Mouse (Mus musculus): Measurements from ENCODE around the gene Alox5ap.

The Alox5ap gene

DNA sequence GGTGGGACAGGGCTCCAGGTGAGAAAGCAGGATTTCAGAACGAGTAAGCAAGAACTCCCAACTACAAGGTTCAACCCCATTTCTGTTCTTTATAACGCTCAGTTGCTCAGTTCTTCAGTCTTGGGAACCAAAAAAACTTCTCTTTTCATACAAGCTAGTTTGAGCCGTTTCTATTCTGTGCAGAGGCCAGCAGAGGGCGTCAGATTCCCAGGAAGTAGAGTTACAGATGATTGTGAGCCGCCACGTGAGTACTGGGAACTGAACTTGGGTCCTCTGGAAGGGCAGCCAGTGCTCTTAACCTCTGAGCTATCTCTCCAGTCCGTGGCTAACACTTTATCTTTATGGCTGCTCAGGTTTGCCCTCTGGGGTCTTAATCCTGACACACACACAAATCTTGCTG, 3.1 kb upstream of the Alox5ap start:
- no peak for DNase-seq

DNA sequence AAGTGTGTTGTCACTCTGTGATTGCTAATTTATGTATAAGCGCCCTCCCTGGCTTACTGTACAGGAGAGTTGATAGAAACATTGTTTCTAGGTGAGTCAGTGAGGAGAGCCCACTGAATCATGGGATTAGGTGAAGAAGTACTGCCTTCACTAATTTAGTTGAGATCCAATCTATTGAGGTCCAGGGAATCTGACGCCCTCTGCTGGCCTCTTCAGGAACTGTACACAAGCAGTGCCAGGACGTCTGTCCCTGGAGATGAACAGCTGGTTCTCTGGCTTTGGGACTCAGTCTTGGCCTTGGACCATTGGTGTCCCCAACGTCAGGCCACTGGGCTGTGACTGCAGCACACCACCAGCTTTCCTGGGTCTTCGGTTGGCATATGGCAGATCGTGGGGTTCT, 2.7 kb upstream of the Alox5ap start:
- peak in 1 of 2 experiments; percentile 57 for DNase-seq

DNA sequence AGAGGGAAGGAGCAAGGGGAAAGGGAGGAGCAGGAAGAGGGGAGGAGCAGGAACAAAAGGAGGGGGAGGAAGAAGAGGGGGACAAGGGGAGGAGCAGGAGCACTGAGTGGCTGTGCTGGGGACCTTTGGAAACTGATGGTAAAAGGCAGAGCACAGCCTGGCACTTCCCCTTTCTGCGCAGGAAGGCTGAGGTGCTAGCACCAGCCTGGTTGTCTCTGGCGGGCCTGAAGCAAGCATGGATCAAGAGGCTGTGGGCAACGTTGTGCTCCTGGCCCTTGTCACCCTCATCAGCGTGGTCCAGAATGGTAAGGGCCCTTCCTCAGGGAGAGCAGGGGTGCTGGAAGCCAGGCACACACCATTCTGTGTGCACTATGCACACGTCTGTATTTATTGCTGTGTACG, 312 bp downstream of the Alox5ap start:
- DNase-seq: no peak

DNA sequence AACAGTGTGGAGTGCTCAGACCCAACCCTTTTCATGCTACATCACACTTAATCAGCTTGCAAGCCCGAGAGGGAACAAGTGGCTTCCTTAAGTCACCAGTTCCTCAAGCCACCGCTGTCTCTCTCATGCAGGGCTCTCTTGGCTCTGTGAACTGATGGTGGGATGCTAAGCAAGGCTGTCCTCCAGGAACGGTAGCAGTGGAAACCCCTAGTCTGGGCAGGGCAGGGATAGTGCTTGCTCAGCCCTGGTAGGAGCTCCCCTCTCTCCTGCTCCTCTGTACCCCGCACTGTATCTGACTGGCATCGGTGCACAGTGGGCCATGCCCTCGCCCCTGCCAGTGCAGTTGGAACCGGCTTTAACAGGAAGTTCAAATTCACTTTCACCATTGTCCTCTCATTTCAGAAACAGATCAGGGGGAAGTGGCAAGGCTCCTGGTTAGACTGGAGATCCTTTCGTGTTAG, 2.2 kb downstream of the Alox5ap start:
- no peak for DNase-seq

DNA sequence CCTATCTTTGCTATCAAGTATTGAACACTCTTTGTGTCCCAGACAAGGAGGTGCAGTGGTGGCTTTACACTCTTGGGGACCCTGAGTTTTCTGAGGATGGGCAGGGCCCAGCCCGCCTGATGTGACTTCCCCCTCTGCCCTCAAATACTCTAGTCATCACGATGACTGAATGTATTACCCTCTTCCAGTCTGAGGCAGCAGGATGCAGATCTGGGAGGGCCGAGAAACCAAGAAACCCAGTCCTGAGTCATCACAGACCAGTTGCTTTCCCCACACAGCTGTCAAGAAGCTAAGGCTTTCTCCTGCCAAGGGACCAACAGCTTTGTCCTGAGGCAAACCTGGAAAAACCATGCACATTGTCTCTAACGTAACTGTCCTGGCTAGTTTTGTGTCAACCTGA, 2.9 kb downstream of the Alox5ap start:
- DNase-seq: no peak

DNA sequence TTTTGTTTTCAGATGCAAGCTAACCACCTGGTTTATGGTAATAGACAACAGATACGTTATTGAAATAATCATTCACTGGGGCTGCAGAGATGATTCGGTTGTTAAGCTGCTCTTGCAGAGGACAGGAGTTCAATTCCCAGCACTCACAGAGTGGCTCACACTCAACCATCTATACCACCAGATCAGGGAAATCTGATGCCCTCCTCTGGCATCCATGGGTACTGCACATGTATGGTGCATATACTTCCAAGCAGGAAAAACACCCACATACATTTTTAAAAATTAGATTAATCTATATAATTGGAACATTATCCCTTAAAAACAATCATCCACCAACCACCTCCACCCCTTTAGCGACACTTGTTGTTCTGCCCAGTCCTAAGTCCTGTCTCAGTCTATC, 6.7 kb downstream of the Alox5ap start:
- no peak for DNase-seq

DNA sequence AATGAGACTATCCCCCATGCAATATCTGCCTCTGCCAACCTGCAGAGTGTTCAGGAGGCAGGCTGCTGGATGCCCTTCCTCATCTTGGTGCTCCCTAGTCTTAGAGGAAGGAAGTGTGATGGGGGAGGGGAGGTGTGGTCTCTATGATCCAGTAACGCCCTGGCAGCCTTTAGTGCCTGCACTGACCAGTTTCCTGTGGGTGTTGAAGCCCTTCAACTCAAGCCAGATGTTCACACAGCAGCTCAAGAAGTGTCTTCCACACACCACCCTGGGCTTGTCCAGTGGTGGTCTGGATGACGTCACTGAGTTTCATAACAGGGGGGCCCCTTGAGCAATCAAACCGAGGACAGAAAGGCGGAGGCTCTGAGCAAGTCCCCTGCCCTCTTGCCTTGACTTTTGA, 8.0 kb downstream of the Alox5ap start:
- peak in 1 of 2 experiments; percentile 37 for DNase-seq

DNA sequence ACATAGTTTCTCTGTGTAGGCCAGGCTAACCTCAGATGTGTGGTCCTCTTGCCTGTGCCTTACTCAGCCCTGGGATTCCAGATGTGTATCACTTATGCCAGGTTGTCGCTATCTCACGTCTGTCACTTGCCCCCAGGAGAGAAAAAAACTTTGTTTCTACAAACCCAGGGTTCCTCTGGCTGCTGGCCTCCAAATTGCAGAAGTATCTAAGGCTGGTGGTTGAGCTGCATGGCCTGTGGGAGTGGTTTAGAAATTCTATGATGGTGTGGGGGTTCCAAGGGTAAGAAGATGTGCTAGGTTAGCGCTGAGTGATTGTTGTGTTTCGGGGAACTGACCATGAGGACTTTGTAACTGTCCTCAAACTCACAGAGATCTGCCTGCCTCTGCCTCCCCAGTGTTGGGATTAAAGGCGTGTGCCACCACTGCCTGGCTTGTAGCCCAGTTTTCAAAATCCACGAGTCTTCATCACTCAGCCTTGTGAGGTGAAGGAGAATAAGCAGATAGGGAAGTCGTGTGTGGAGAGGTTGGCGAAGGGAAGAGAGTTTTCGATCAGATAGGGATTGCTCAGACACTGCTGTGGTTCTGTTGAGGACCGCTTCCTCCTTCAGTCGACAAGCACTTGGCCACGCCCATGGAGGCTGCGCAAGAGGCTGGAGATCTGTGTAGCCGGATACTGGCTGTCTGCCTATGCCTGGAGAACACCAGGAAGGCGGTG, 10.0 kb downstream of the Alox5ap start:
- peak in 1 of 2 experiments; percentile 35 for DNase-seq

DNA sequence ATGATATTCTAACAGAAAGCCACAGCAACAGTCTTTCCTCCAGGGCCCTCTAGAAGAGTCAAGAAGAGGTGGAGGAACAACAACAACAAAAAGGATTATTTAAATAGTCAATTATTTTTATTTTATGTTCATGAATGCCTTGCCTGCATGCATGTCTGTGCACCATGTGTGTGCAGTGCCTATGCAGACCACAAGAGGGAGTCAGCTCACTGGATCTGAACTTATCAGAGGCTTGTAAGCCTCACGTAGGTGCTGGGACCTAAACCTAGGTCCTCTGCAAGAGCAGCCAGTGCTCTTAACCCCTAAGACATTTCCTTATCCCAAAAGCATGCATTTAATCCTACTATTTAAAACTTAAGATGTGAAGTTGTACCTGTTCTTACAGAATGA, 10.5 kb downstream of the Alox5ap start:
- DNase-seq: no peak

DNA sequence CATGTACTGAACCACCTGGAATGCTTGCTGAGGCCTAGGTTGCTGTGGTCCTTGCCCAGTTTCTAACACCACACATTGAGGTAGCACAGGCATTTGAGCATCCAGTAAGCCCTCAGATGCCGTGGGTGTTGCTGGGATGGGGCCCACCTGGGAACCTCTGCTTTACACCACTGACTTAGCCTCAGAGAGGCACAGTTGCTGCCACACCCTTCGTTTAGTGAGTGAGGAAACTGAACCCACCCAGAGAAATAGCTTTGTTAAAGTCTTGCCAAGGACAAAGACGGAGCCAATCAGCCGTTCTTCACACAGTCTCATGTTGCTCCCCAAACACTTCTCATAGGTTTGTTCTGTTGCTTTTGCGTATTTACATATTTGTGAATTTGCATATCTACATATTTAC, 13.0 kb downstream of the Alox5ap start:
- no peak for DNase-seq

DNA sequence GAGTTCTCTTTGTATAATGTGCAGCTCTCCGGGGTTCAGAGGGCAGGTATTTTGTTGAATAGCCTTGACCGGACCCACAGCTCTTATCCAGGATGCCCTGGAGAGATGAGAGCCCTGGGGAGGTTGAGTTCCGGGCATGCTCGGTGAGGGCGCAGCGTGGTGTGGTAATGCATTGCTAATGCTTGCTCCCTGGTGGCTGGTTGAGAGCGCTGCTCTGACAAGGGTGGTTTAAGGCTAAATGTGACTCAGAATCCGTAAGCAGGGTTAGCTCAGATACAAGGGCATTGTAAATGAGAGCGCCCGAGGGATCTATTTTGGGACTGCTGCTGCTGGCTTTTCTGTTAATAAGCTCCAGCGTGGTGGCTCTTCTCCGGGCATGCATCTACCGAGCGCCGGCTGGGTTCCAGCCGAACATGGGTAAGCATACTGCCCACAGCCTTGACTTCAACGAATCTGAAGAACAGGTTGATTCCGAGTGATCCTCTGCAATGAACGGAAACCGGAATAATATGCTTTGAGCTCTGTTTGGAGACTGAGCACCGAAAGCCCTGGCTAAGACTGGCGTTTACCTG, 14.8 kb downstream of the Alox5ap start:
- peak in 1 of 2 experiments; percentile 55 for DNase-seq

DNA sequence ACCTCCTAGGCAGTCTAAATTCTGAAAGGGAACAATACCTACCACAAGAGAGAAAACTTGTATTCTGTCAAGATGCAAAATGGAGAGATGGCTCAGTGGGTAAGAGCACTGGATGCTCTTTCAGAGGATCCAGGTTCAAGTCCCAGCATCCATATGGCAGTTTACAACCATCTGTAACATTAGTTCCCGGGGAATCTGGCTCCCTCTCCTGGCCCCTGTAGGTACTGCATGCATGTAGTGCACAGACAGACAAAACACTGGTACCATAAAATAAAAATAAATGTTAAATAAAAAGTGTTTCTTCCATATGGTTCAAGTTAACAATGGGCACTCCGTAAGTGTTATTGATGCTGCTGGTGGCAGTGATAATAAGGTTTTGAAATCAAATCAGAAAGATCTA, 18.4 kb downstream of the Alox5ap start:
- peak in 1 of 2 experiments; percentile 62 for DNase-seq

DNA sequence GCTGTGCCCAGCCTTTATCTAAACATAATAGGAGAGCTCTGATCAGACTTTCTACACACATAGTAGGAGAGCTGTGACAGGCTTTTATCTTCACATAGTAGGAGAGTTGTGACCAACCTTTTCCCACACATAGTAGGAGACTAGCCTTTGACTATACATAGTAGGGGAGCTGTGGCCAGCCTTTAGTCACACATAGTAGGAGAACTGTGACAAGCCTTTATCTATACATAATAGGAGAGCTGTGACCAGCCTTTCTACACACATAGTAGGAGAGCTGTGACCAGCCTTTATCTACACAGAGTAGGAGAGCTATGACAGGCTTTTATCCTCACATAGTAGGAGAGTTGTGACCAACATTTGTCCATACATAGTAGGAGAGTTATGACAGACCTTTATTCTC, 19.3 kb downstream of the Alox5ap start:
- DNase-seq: no peak

DNA sequence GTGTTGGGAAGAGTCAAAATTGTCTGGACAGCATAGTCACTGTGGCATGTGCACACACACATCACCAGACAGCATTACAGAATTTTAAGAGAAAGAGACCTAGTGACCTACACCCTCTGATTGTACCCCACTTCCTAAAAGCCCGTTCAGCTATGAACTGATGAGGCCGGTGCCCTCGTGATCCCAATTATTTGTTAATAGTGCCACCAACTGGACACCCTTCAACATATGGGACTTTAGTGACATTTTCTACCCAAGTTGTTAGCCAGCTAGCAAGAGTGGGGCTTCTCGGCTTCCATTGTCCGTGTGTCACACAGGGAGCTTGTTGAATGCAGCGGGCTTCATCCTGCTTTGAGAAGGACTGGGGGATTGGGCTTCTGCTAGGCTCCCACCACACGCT, 21.5 kb downstream of the Alox5ap start:
- peak in 1 of 2 experiments; percentile 20 for DNase-seq

DNA sequence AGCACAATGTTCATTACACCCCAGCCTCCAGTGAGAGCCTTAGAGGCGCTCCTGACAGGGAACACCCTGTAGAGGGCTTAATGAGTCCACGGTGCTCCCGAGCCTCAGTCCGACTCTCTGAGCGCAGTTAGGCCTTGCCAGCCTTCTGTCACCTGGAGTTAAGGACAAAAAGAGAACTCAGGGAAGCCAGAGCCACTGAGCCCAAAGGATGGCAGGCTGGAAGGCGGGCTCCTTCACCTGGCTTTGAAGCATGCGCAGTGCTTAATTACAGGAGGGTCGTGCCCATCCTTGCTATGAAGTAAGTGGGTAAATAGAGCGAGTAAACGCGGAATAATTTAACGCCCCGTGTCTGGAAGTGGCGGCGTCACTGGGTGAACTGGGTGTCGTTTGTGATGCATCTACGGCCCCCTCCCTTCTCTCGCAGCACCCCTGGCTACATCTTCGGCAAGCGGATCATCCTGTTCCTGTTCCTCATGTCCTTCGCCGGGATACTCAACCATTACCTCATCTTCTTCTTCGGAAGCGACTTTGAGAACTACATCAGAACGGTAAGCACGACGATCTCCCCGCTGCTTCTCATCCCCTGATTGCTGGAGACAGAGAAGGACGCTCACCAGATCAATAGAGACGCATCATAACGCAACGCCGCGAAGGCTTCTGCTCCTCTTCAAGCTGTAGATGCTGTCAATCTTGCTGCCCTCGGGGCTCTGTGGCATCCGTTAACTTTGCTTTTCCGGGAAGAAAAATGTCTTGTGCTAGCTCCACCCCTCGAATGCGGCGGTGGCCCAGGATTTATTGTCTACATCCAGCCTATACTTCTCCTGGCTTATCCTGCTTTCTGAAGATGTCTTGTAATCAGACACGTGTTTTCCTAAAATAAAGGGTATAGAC, 22.8 kb downstream of the Alox5ap start:
- DNase-seq: peak in 1 of 2 experiments; percentile 46

DNA sequence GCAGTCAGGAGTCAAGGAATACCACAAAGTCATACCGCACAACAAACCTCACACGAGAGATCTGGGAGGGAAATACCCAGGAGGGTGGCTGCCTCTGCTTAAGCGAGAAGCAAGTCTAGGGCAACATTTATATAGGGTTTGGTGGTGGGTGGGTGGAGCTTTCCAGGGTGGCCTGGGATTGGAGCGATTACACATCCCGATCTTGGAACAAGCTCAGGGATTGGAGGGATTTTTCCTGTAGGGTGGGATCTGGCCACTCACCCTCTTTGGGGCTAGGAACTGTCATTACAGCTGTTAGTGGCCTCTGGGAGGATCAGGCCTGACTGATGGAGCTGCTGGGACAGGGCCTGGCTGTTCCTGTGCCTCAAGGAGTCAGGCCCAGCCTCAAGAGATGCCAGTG, 26.7 kb downstream of the Alox5ap start:
- no peak for DNase-seq

DNA sequence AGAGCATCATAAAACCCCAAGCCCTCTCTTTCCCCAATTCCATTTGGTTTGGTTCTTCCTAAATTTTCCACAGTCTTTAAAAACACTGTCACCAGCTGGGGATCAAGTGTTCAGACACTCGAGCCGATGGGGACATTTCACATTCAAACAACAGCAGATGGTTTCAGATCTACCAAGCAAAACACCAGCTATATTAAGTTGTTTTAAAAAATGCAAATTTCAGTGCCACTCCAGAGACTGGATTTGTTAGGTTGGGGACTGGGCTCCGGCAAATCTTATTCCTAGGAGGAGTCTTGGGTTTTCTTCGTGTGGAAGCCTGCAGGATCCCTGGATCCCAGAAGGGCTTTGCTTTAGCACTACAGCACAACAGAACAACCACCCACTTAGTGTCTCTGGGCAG, 28.5 kb downstream of the Alox5ap start:
- no peak for DNase-seq

DNA sequence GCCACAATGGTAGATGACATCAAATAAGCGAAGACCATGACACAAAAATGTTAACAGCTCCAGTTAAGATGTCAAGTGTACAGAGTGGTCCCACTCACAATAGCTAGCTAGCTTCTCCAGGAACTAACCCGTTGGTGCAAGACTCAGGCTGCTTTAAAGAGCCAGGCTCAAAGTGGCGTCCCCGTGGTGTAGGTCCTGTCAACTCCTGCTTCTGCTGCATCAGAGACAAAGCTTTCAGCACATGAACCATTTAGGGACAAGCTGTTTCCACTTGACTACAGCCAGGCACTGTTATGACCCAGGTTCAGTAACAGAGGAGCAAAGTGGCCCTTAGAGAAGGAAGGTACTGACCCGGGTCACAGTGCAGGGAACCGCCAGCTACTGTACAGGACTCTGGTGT, 32.2 kb downstream of the Alox5ap start:
- DNase-seq: no peak

DNA sequence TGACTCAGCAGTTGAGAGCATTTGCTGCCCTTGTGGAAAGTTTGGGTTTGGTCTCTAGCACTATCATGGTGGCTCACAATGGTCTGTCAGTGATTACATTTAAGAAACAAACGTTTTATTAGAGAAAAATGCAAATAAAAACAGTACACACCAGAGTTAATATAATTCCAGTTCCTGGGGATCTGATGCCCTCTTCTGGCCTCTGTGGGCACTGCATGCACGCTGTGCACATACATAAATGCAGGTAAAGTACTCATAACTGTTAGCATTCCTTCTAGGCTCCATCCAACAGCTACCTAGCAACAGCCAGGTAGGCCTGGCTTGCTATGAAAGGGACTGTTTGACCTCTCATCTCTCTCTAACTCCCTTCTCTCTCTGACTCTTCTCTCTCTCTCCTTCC, 32.9 kb downstream of the Alox5ap start:
- DNase-seq: no peak

DNA sequence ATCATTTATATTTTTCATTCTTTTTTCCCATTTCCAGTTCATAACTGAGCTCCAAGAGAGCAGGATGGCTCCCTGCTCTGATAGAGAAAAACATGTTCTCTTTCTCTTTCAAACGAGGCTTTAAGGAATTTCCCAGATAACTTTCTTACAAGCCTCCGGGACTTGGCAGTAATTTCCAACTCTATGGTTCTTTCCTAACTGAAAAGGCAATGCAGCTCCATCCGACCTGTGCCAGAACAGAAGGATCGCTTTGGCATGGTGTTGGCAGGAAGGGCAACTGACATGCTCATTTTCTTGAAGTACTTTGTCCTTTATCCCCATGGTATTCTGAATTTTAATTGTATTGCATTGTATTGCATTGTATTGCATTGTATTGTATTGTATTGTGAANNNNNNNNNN, 33.7 kb downstream of the Alox5ap start:
- no peak for DNase-seq

DNA sequence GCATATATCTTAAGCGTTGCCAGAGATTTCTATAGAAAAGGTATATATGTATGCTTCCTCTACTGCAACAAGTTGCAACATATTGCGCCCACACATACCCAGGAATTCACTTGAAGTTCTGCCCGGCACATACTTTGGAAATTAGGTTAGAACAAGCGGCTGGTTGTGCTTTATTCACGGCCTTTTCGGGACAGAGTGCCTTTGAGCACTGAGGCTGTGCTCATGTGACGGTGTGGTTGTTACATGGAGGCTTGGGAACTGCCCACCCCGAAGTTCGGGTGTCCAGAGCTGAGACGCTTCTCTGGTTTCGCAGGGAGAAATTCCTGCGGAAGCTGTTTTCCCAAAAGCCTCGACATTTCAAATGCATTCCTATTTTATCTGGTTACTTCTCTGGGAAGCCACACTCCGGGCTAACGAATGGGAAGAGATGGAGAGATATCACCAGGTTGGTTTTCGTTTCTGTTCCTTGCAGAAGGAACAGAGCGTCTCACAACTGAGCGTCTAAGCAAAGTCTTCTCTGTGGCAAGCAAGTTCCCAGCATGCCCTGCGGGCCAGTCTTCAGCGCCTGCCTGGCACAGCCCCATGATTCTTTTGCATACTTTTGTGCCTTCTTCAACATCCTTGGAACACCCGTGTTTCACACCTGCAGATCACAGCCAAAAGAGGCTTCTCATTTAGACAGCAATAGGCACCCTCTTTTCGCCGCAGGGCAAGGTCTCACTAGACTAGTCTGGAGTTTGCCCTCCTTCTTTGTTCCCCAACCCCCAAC, 48.5 kb downstream of the Alox5ap start:
- peak; percentile 65 to 78 for DNase-seq

DNA sequence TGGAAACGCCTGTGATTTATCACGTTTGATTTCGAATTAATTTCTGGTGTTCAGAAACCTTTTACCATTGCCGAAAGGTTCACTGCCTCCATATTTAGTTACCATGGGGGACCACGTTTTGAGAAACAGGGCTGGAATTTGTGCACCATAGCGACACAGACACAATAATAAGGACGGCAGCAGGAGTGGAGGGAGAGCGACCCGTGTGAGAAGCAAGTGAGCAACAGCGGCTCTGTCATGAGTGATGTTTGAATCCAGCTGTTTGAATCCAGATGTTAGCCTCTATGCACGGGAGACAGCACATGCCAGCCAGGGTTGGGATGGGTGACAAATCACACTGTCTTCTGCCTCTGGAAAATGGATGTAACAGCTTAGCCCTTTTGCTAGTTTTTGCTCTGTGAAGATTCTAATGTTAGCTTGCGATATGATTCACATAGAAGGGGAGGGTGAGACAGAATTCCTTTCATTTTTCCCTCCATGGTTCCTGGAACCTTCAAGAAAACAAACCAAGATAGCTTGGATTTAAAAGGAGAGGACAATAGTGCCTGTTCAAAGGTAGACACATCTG, 50.0 kb downstream of the Alox5ap start:
- DNase-seq: no peak

DNA sequence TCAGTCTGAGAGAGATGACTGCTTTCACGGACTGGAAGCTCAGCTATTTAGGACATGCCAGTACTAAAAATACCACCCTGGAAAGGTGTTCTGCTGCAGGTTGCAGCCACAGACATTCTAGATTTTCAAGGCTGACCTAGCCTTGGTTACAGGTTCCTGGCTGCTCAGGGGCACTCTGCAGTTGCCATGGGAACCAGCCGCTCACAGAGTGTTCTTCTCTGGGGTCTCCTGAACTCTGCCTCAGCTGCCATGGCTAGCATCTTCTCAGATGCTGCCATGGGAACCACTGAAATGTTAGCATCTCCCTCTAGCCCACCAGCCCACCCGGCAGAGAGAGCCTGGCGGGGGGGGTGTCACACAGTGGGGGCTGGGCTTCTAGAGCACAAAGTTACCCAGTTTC, 52.4 kb downstream of the Alox5ap start:
- no peak for DNase-seq

Measured in kidney, postnatal 36 days (tissue).